Mouse (Mus musculus) cortical plate, adult 2 months (tissue): Measurements from ENCODE around the gene Ptprh.

ENCODE experiments used
- CTCF ChIP-seq: fragments of 200-500 bp; IDR thresholded peaks from 2 replicates; pipeline ENCODE4 v1.5.1; 2011; ENCODE audit warnings: mild to moderate bottlenecking, control low read depth, low read length; ENCODE audit not compliant: insufficient read depth; ENCODE audit errors: extremely low read depth
- POLR2A ChIP-seq: fragments of 200-500 bp; IDR thresholded peaks from 2 replicates; pipeline ENCODE4 v1.6.1; 2011; ENCODE audit warnings: mild to moderate bottlenecking, low read length, control low read depth; ENCODE audit not compliant: insufficient read depth; ENCODE audit errors: extremely low read depth

GRCm38 (mm10) chr7:4613740-4614403 lies 10.0 kb upstream of the Ptprh start:
- no peak for TF ChIP-seq POLR2A
- no peak for TF ChIP-seq CTCF
